ENCODE assay signal across 15 mouse cellular contexts in genomic region chr17:12451234-12451633, GRCm38 (mm10). TPM values are rescaled to one million over a fixed set of nuclear protein-coding genes. Genes with fewer than 3 reads are reported as not detected.
A peak's percentile ranks its signal among the peaks of the same experiment; 100 is the strongest.
DNase-seq lines count a peak whose midpoint lies in the region; ATAC-seq and TF ChIP-seq lines count a peak whose summit lies in the region.
"Had no signal": no experiment of that assay in that cellular context is flagged by ENCODE, and none has a peak within 500 bp of the region (broad histone marks: within the 10 kb centered on the region; RNA-seq: fewer than 3 reads in every experiment).

No protein-coding gene starts in this region.

- DNase-seq in cerebellum, adult 2 months = no peak
- DNase-seq in cerebellum, adult 9-11 months = no peak
- DNase-seq in hindbrain, postnatal 0 days (ENCODE audit: low spot score) = peak; percentile 65
- DNase-seq in lung, postnatal 36 days = peak; percentile 19
- DNase-seq in lung, adult 18-20 months = no peak
- no peak for DNase-seq in stomach, postnatal 0 days (ENCODE audit: low spot score)
- DNase-seq: adrenal gland, adult 8-10 months; cerebellum, adult 11 months; layer of hippocampus, adult 9-11 months had no signal

- peak; percentile 70; the same call in 1 of the 2 replicates for ATAC-seq in hindbrain, postnatal 0 days
- ATAC-seq in hindbrain, embryonic 13.5 days (ENCODE audit: low FRiP score) = no peak
- ATAC-seq in stomach, postnatal 0 days (ENCODE audit: low FRiP score, low TSS enrichment) = peak; percentile 40; the same call in 1 of the 2 replicates
- ATAC-seq in erythroblast, adult 5-6 weeks (replicated peaks; ENCODE audit: low FRiP score, poor library complexity, severe bottlenecking) = no peak
- ATAC-seq: midbrain, embryonic 13.5 days had no signal

- H3K27me3 ChIP-seq in cerebellum, adult 2 months (ENCODE audit: control insufficient read depth, insufficient read depth, low read length) = no peaks in the 10 kb centered on the region
- no peaks in the 10 kb centered on the region for H3K27me3 ChIP-seq in hindbrain, postnatal 0 days (ENCODE audit: insufficient read depth, low read length)
- H3K27me3 ChIP-seq in hindbrain, embryonic 13.5 days = no peaks in the 10 kb centered on the region
- H3K27me3 ChIP-seq in stomach, postnatal 0 days (ENCODE audit: control insufficient read depth, insufficient read depth, low read length) = no peaks in the 10 kb centered on the region
- H3K27me3 ChIP-seq: embryonic facial prominence, embryonic 15.5 days; hindbrain, embryonic 12.5 days; midbrain, embryonic 13.5 days; neural tube, embryonic 15.5 days had no signal

- no peak overlapping the region for H3K27ac ChIP-seq in cerebellum, adult 2 months (ENCODE audit: insufficient read depth, low read length)
- no peak overlapping the region for H3K27ac ChIP-seq in hindbrain, postnatal 0 days
- H3K27ac ChIP-seq in hindbrain, embryonic 13.5 days = no peak overlapping the region
- no peak overlapping the region for H3K27ac ChIP-seq in stomach, postnatal 0 days (replicated peaks)
- H3K27ac ChIP-seq: embryonic facial prominence, embryonic 15.5 days; hindbrain, embryonic 12.5 days; midbrain, embryonic 13.5 days; neural tube, embryonic 15.5 days had no signal

- no peak overlapping the region for H3K4me2 ChIP-seq in hindbrain, postnatal 0 days (ENCODE audit: low read depth, low read length)
- no peak overlapping the region for H3K4me2 ChIP-seq in hindbrain, embryonic 13.5 days
- H3K4me2 ChIP-seq in stomach, postnatal 0 days (replicated peaks; ENCODE audit: low read depth) = no peak overlapping the region
- H3K4me2 ChIP-seq: embryonic facial prominence, embryonic 15.5 days; hindbrain, embryonic 12.5 days; midbrain, embryonic 13.5 days; neural tube, embryonic 15.5 days had no signal

- 0 out of 2 replicates have a peak, but pooled peaks have one; percentile 8 for TF ChIP-seq CTCF in cerebellum, adult 2 months (IDR thresholded peaks at IDR 0.05; ENCODE audit: borderline replicate concordance, insufficient read depth, low read depth, low read length)
- TF ChIP-seq CTCF in hindbrain, postnatal 0 days (IDR thresholded peaks at IDR 0.05; ENCODE audit: low read depth) = peak; percentile 71
- peak; percentile 72 for TF ChIP-seq CTCF in stomach, postnatal 0 days (IDR thresholded peaks at IDR 0.05; ENCODE audit: low read depth)

- no peaks in the 10 kb centered on the region for H3K9me3 ChIP-seq in hindbrain, postnatal 0 days (ENCODE audit: low read length)
- H3K9me3 ChIP-seq in hindbrain, embryonic 13.5 days = no peaks in the 10 kb centered on the region
- no peaks in the 10 kb centered on the region for H3K9me3 ChIP-seq in stomach, postnatal 0 days (ENCODE audit: control insufficient read depth, low read length)
- H3K9me3 ChIP-seq: embryonic facial prominence, embryonic 15.5 days; hindbrain, embryonic 12.5 days; midbrain, embryonic 13.5 days; neural tube, embryonic 15.5 days had no signal

- H3K4me1 ChIP-seq in cerebellum, adult 2 months (ENCODE audit: control insufficient read depth, insufficient read depth, low read length) = no peaks in the 10 kb centered on the region
- no peaks in the 10 kb centered on the region for H3K4me1 ChIP-seq in hindbrain, postnatal 0 days (ENCODE audit: insufficient read depth, low read length)
- no peaks in the 10 kb centered on the region for H3K4me1 ChIP-seq in hindbrain, embryonic 13.5 days (replicated peaks)
- no peaks in the 10 kb centered on the region; the same call in 1 of the 2 replicates for H3K4me1 ChIP-seq in stomach, postnatal 0 days (replicated peaks; ENCODE audit: control insufficient read depth, insufficient read depth)
- H3K4me1 ChIP-seq: hindbrain, embryonic 12.5 days had no signal

- no peak for TF ChIP-seq POLR2A in cerebellum, adult 2 months (IDR thresholded peaks at IDR 0.05; ENCODE audit: borderline replicate concordance, insufficient read depth, low read length)

- no peak overlapping the region for H3K4me3 ChIP-seq in cerebellum, adult 2 months (replicated peaks; ENCODE audit: insufficient read depth, low read depth, low read length)
- H3K4me3 ChIP-seq in hindbrain, postnatal 0 days (ENCODE audit: low read length) = no peak overlapping the region
- no peak overlapping the region for H3K4me3 ChIP-seq in hindbrain, embryonic 13.5 days
- no peak overlapping the region for H3K4me3 ChIP-seq in stomach, postnatal 0 days (ENCODE audit: low read depth, low read length)
- H3K4me3 ChIP-seq: embryonic facial prominence, embryonic 15.5 days; hindbrain, embryonic 12.5 days; midbrain, embryonic 13.5 days; neural tube, embryonic 15.5 days had no signal

- TF ChIP-seq EP300 in stomach, postnatal 0 days (optimal IDR thresholded peaks at IDR 0.05) = no peak

- WGBS in cerebellum, adult 2 months = 31% methylated on average over 4 of the region's 4 CpGs
- 48% methylated on average over 4 of the region's 4 CpGs for WGBS in hindbrain, postnatal 0 days
- 53% methylated on average over 4 of the region's 4 CpGs for WGBS in hindbrain, embryonic 13.5 days
- 43% methylated on average over 4 of the region's 4 CpGs for WGBS in stomach, postnatal 0 days

- no peaks in the 10 kb centered on the region for H3K36me3 ChIP-seq in hindbrain, postnatal 0 days (ENCODE audit: insufficient read depth, low read length)
- no peaks in the 10 kb centered on the region for H3K36me3 ChIP-seq in hindbrain, embryonic 13.5 days
- H3K36me3 ChIP-seq in stomach, postnatal 0 days (ENCODE audit: control insufficient read depth, insufficient read depth, low read length) = no peaks in the 10 kb centered on the region
- H3K36me3 ChIP-seq: embryonic facial prominence, embryonic 15.5 days; hindbrain, embryonic 12.5 days; midbrain, embryonic 13.5 days; neural tube, embryonic 15.5 days had no signal

- no peak overlapping the region for H3K9ac ChIP-seq in hindbrain, postnatal 0 days (replicated peaks; ENCODE audit: low read length)
- H3K9ac ChIP-seq in hindbrain, embryonic 13.5 days = no peak overlapping the region
- H3K9ac ChIP-seq in stomach, postnatal 0 days (ENCODE audit: low read length) = no peak overlapping the region
- H3K9ac ChIP-seq: embryonic facial prominence, embryonic 15.5 days; hindbrain, embryonic 12.5 days; midbrain, embryonic 13.5 days; neural tube, embryonic 15.5 days had no signal

RNA-seq across cellular contexts. Expression of gene Slc22a3, which starts 56.3 kb away (rescaled TPM):
- polyA plus RNA-seq in cerebellum, adult 2 months (2012; rRNA removed) = 0.30 and 0.52 TPM in 2 replicates
- total RNA-seq in hindbrain, postnatal 0 days (2014; rRNA removed) = 2.1 and 2.6 TPM in 2 replicates
- 2.9 and 3.1 TPM in 2 replicates for polyA plus RNA-seq in hindbrain, postnatal 0 days (2015; fragmentation: Nextera tagmentation; extraction: Ambion mirVana)
- 0.66 and 0.87 TPM in 2 replicates for polyA plus RNA-seq in hindbrain, embryonic 13.5 days (2015; fragmentation: Nextera tagmentation; extraction: Ambion mirVana)
- polyA plus RNA-seq in stomach, postnatal 0 days (2015; fragmentation: Nextera tagmentation; extraction: Ambion mirVana) = 0.05 and 0.07 TPM in 2 replicates
- total RNA-seq in erythroblast, adult 5-6 weeks (2015; ENCODE audit: low replicate concordance) = 0.63 TPM in 1 of 2 replicates, not detected in the other
- 1.0 and 1.3 TPM in 2 replicates for total RNA-seq in erythroblast, adult 5-6 weeks (2017; ENCODE audit: low replicate concordance)

Comparison
In these comparisons a context has a peak if more than half of its experiments do, and no peak if none do; other contexts are left out.
1. DNase-seq: peak in hindbrain, postnatal 0 days (single experiment) and lung, postnatal 36 days (single experiment); none in cerebellum, adult 2 months (0 of 2), cerebellum, adult 9-11 months (single experiment), lung, adult 18-20 months (0 of 2) and stomach, postnatal 0 days (single experiment).
2. ATAC-seq: peak in hindbrain, postnatal 0 days (single experiment) and stomach, postnatal 0 days (single experiment); none in hindbrain, embryonic 13.5 days (single experiment) and erythroblast, adult 5-6 weeks (single experiment).
3. CTCF ChIP-seq: peak in every context shown above with its lines; median percentile 72 in stomach, postnatal 0 days; 71 in hindbrain, postnatal 0 days; 8 in cerebellum, adult 2 months.